Mouse (Mus musculus): ENCODE results near the gene Kcnj15. TPM values are rescaled to one million over a fixed set of nuclear protein-coding genes. Genes with fewer than 3 reads are reported as not detected.

The Kcnj15 gene
- polyA plus RNA-seq, 1 experiment from 2014 or later, result 6.1 TPM

GRCm38 (mm10) chr16:95283369-95283768 lies 26.0 kb downstream of the Kcnj15 start:
- ATAC-seq (ENCODE audit: insufficient read depth, low FRiP score), result no peak
- Histone ChIP-seq H3K4me2 (ENCODE audit: low read depth, low read length) (no peak overlapping the region), H3K9me3 (replicated peaks; ENCODE audit: control insufficient read depth, low read length) (no peaks in the 10 kb centered on the region), H3K36me3 (ENCODE audit: control insufficient read depth, insufficient read depth, low read length) (no peaks in the 10 kb centered on the region), H3K27ac (ENCODE audit: low read length) (no peak overlapping the region), H3K4me1 (ENCODE audit: control insufficient read depth, insufficient read depth, low read length) (0 out of 2 replicates have a peak, but pooled peaks cover 8% of the 10 kb centered on the region), H3K9ac (ENCODE audit: low read length) (no peak overlapping the region), H3K27me3 (ENCODE audit: control insufficient read depth, insufficient read depth, low read length) (no peaks in the 10 kb centered on the region), H3K4me3 (replicated peaks; ENCODE audit: low read length) (no peak overlapping the region)
- WGBS, result 85% methylated on average over 10 of the region's 10 CpGs

GRCm38 (mm10) chr16:95284085-95284727 lies 26.8 kb downstream of the Kcnj15 start:
- no peak for ATAC-seq (ENCODE audit: insufficient read depth, low FRiP score)
- no peak overlapping the region for H3K4me2 ChIP-seq (ENCODE audit: low read depth, low read length)
- no peaks in the 10 kb centered on the region for H3K9me3 ChIP-seq (replicated peaks; ENCODE audit: control insufficient read depth, low read length)
- H3K4me3 ChIP-seq (replicated peaks; ENCODE audit: low read length), result no peak overlapping the region
- no peaks in the 10 kb centered on the region for H3K36me3 ChIP-seq (ENCODE audit: control insufficient read depth, insufficient read depth, low read length)
- H3K27ac ChIP-seq (ENCODE audit: low read length), result no peak overlapping the region
- 61% methylated on average over 12 of the region's 12 CpGs for WGBS
- H3K4me1 ChIP-seq (ENCODE audit: control insufficient read depth, insufficient read depth, low read length), result 0 out of 2 replicates have a peak, but pooled peaks cover 4% of the 10 kb centered on the region
- H3K9ac ChIP-seq (ENCODE audit: low read length), result no peak overlapping the region
- no peaks in the 10 kb centered on the region for H3K27me3 ChIP-seq (ENCODE audit: control insufficient read depth, insufficient read depth, low read length)

GRCm38 (mm10) chr16:95285043-95285442 lies 27.7 kb downstream of the Kcnj15 start:
- no peak overlapping the region for H3K27ac ChIP-seq (ENCODE audit: low read length)
- no peak for ATAC-seq (ENCODE audit: insufficient read depth, low FRiP score)
- 71% methylated on average over 4 of the region's 4 CpGs for whole genome bisulfite sequencing
- H3K4me3 ChIP-seq (replicated peaks; ENCODE audit: low read length), result no peak overlapping the region
- no peak overlapping the region for H3K4me2 ChIP-seq (ENCODE audit: low read depth, low read length)
- peaks cover 7% of the 10 kb centered on the region; the same call in 1 of the 2 replicates for H3K4me1 ChIP-seq (ENCODE audit: control insufficient read depth, insufficient read depth, low read length)
- H3K9ac ChIP-seq (ENCODE audit: low read length), result no peak overlapping the region
- H3K9me3 ChIP-seq (replicated peaks; ENCODE audit: control insufficient read depth, low read length), result no peaks in the 10 kb centered on the region
- no peaks in the 10 kb centered on the region for H3K36me3 ChIP-seq (ENCODE audit: control insufficient read depth, insufficient read depth, low read length)
- H3K27me3 ChIP-seq (ENCODE audit: control insufficient read depth, insufficient read depth, low read length), result no peaks in the 10 kb centered on the region

- Histone ChIP-seq H3K4me1 (ENCODE audit: control insufficient read depth, insufficient read depth, low read length) (peaks cover 7% of the 10 kb centered on the region; the same call in 1 of the 2 replicates), H3K27me3 (ENCODE audit: control insufficient read depth, insufficient read depth, low read length) (no peaks in the 10 kb centered on the region), H3K4me2 (ENCODE audit: low read depth, low read length) (no peak overlapping the region), H3K36me3 (ENCODE audit: control insufficient read depth, insufficient read depth, low read length) (no peaks in the 10 kb centered on the region), H3K27ac (ENCODE audit: low read length) (no peak overlapping the region), H3K9me3 (replicated peaks; ENCODE audit: control insufficient read depth, low read length) (no peaks in the 10 kb centered on the region), H3K9ac (ENCODE audit: low read length) (no peak overlapping the region), H3K4me3 (replicated peaks; ENCODE audit: low read length) (no peak overlapping the region)
- ATAC-seq (ENCODE audit: insufficient read depth, low FRiP score), result no peak
- 80% methylated on average over 4 of the region's 4 CpGs for WGBS
Measured at GRCm38 (mm10) chr16:95285767-95286166, 28.4 kb downstream of the Kcnj15 start.

GRCm38 (mm10) chr16:95287656-95288055 lies 30.3 kb downstream of the Kcnj15 start:
- no peak overlapping the region for H3K27ac ChIP-seq (ENCODE audit: low read length)
- H3K27me3 ChIP-seq (ENCODE audit: control insufficient read depth, insufficient read depth, low read length), result no peaks in the 10 kb centered on the region
- no peaks in the 10 kb centered on the region for H3K9me3 ChIP-seq (replicated peaks; ENCODE audit: control insufficient read depth, low read length)
- 81% methylated on average over 2 of the region's 2 CpGs for WGBS
- peaks cover 15% of the 10 kb centered on the region; the same call in 1 of the 2 replicates for H3K4me1 ChIP-seq (ENCODE audit: control insufficient read depth, insufficient read depth, low read length)
- no peak overlapping the region for H3K9ac ChIP-seq (ENCODE audit: low read length)
- no peak overlapping the region for H3K4me2 ChIP-seq (ENCODE audit: low read depth, low read length)
- ATAC-seq (ENCODE audit: insufficient read depth, low FRiP score), result no peak
- H3K4me3 ChIP-seq (replicated peaks; ENCODE audit: low read length), result no peak overlapping the region
- H3K36me3 ChIP-seq (ENCODE audit: control insufficient read depth, insufficient read depth, low read length), result no peaks in the 10 kb centered on the region

- ATAC-seq (ENCODE audit: insufficient read depth, low FRiP score), result no peak
- Histone ChIP-seq H3K4me1 (ENCODE audit: control insufficient read depth, insufficient read depth, low read length) (peaks cover 13% of the 10 kb centered on the region; the same call in 1 of the 2 replicates), H3K27me3 (ENCODE audit: control insufficient read depth, insufficient read depth, low read length) (no peaks in the 10 kb centered on the region), H3K4me3 (replicated peaks; ENCODE audit: low read length) (no peak overlapping the region), H3K27ac (ENCODE audit: low read length) (no peak overlapping the region), H3K36me3 (ENCODE audit: control insufficient read depth, insufficient read depth, low read length) (no peaks in the 10 kb centered on the region), H3K9ac (ENCODE audit: low read length) (no peak overlapping the region), H3K4me2 (ENCODE audit: low read depth, low read length) (no peak overlapping the region), H3K9me3 (replicated peaks; ENCODE audit: control insufficient read depth, low read length) (no peaks in the 10 kb centered on the region)
- 61% methylated on average over 3 of the region's 3 CpGs for WGBS
Measured at GRCm38 (mm10) chr16:95289375-95289774, 32.0 kb downstream of the Kcnj15 start.

GRCm38 (mm10) chr16:95291450-95292101 lies 34.2 kb downstream of the Kcnj15 start:
- H3K27me3 ChIP-seq (ENCODE audit: control insufficient read depth, insufficient read depth, low read length), result no peaks in the 10 kb centered on the region
- 0 out of 2 replicates have a peak, but pooled peaks have one; percentile 25 for ATAC-seq (ENCODE audit: insufficient read depth, low FRiP score)
- 57% methylated on average over 10 of the region's 10 CpGs for WGBS
- H3K4me1 ChIP-seq (ENCODE audit: control insufficient read depth, insufficient read depth, low read length), result peaks cover 13% of the 10 kb centered on the region; the same call in 1 of the 2 replicates
- H3K27ac ChIP-seq (ENCODE audit: low read length), result peak overlapping the region; percentile 49; the same call in 1 of the 2 replicates
- H3K9me3 ChIP-seq (replicated peaks; ENCODE audit: control insufficient read depth, low read length), result no peaks in the 10 kb centered on the region
- H3K4me2 ChIP-seq (ENCODE audit: low read depth, low read length), result no peak overlapping the region
- H3K4me3 ChIP-seq (replicated peaks; ENCODE audit: low read length), result no peak overlapping the region
- H3K9ac ChIP-seq (ENCODE audit: low read length), result no peak overlapping the region
- no peaks in the 10 kb centered on the region for H3K36me3 ChIP-seq (ENCODE audit: control insufficient read depth, insufficient read depth, low read length)

GRCm38 (mm10) chr16:95292843-95293505 lies 35.6 kb downstream of the Kcnj15 start:
- no peak overlapping the region for H3K4me3 ChIP-seq (replicated peaks; ENCODE audit: low read length)
- no peaks in the 10 kb centered on the region for H3K36me3 ChIP-seq (ENCODE audit: control insufficient read depth, insufficient read depth, low read length)
- no peak overlapping the region for H3K9ac ChIP-seq (ENCODE audit: low read length)
- no peak for ATAC-seq (ENCODE audit: insufficient read depth, low FRiP score)
- peaks cover 13% of the 10 kb centered on the region; the same call in 1 of the 2 replicates for H3K4me1 ChIP-seq (ENCODE audit: control insufficient read depth, insufficient read depth, low read length)
- 70% methylated on average over 14 of the region's 14 CpGs for WGBS
- H3K27me3 ChIP-seq (ENCODE audit: control insufficient read depth, insufficient read depth, low read length), result no peaks in the 10 kb centered on the region
- no peak overlapping the region for H3K4me2 ChIP-seq (ENCODE audit: low read depth, low read length)
- H3K27ac ChIP-seq (ENCODE audit: low read length), result no peak overlapping the region
- H3K9me3 ChIP-seq (replicated peaks; ENCODE audit: control insufficient read depth, low read length), result no peaks in the 10 kb centered on the region

GRCm38 (mm10) chr16:95297651-95298050 lies 40.3 kb downstream of the Kcnj15 start:
- WGBS, result 45% methylated on average over 3 of the region's 3 CpGs
- H3K9ac ChIP-seq (ENCODE audit: low read length), result no peak overlapping the region
- no peak for ATAC-seq (ENCODE audit: insufficient read depth, low FRiP score)
- H3K4me1 ChIP-seq (ENCODE audit: control insufficient read depth, insufficient read depth, low read length), result no peaks in the 10 kb centered on the region
- no peaks in the 10 kb centered on the region for H3K9me3 ChIP-seq (replicated peaks; ENCODE audit: control insufficient read depth, low read length)
- H3K27ac ChIP-seq (ENCODE audit: low read length), result no peak overlapping the region
- H3K27me3 ChIP-seq (ENCODE audit: control insufficient read depth, insufficient read depth, low read length), result no peaks in the 10 kb centered on the region
- H3K4me2 ChIP-seq (ENCODE audit: low read depth, low read length), result no peak overlapping the region
- no peak overlapping the region for H3K4me3 ChIP-seq (replicated peaks; ENCODE audit: low read length)
- H3K36me3 ChIP-seq (ENCODE audit: control insufficient read depth, insufficient read depth, low read length), result no peaks in the 10 kb centered on the region
